Mouse (Mus musculus) brain, embryonic 14.5 days (tissue): ENCODE measurements at regions not wholly inside any gene's neighbourhood (a gene's known extent, or its start where the extent isn't known, plus 50 kb on each side); places are given as distances from the start of the nearest gene placed in this dataset.

Experiments used
- CTCF ChIP-seq: fragments of 200-500 bp; IDR thresholded peaks from 2 replicates; pipeline ENCODE4 v1.5.1; 2012; ENCODE audit warnings: inconsistent platforms, mild to moderate bottlenecking, moderate library complexity, borderline replicate concordance; ENCODE audit not compliant: insufficient read depth, insufficient read length; ENCODE audit errors: extremely low read depth
- POLR2A ChIP-seq: fragments of 200-500 bp; IDR thresholded peaks from 2 replicates; pipeline ENCODE4 v1.6.1; 2012; ENCODE audit warnings: mild to moderate bottlenecking, inconsistent platforms, borderline replicate concordance; ENCODE audit not compliant: poor library complexity, insufficient read depth, insufficient read length, severe bottlenecking; ENCODE audit errors: extremely low read depth

GRCm38 (mm10) chr14:48770832-48771231 lies 97.2 kb upstream of the Otx2 start:
- TF ChIP-seq POLR2A: no peak
- TF ChIP-seq CTCF: no peak
